Mouse (Mus musculus): Measurements from ENCODE around the gene Slc35e1. TPM values are rescaled to one million over a fixed set of nuclear protein-coding genes. Genes with fewer than 3 reads are reported as not detected.

Gene Slc35e1
- polyA plus RNA-seq, 1 experiment from 2014 or later, result 5.8 TPM

DNA sequence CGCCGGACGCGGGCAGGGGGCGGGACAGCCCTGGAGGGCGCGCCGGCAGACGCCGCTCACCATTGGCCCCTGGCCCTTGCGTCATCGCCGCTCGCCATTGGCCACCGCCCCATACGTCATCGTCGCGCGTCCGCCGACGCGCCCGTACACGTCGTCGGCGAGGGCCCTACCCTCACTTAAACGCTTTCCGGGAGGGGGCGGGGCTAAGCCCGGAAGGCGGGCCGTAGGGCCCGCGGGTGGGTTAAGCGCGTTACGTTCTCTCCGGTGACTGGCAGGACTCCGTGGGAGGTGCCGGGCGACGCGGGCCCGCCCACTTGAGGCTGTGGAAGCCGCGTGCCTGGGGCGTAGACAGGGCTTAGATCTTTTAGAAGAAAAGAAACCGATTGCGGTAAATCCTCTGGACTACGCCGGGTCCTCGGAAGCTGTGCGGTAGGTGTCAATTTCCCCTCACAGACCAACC lies 238 bp upstream of the Slc35e1 start:
- H3K27me3 ChIP-seq (ENCODE audit: insufficient read depth, low read length), result no peaks in the 10 kb centered on the region
- H3K9me3 ChIP-seq (ENCODE audit: low read length), result no peaks in the 10 kb centered on the region
- H3K4me2 ChIP-seq (ENCODE audit: low read depth, low read length), result peak overlapping the region; percentile 97
- peaks cover 36% of the 10 kb centered on the region for H3K4me1 ChIP-seq (ENCODE audit: insufficient read depth)
- DNase-seq (peak; percentile 100), ATAC-seq (peak; percentile 99)
- H3K36me3 ChIP-seq (replicated peaks; ENCODE audit: insufficient read depth, low read length), result peaks cover 43% of the 10 kb centered on the region
- H3K4me3 ChIP-seq (ENCODE audit: low read depth, low read length), result peak overlapping the region; percentile 92
- WGBS (ENCODE audit: insufficient replicate concordance), result under 1% methylated on average over 43 of the region's 56 CpGs
- H3K27ac ChIP-seq (ENCODE audit: low read depth), result peak overlapping the region; percentile 98
- TF ChIP-seq EP300 (IDR thresholded peaks at IDR 0.05; ENCODE audit: low read depth), result peak; percentile 36; the same call in 1 of the 2 replicates
- no peak for TF ChIP-seq CTCF (IDR thresholded peaks at IDR 0.05; ENCODE audit: low read depth)
- peak overlapping the region; percentile 98 for H3K9ac ChIP-seq (replicated peaks)

- Histone ChIP-seq H3K9me3 (ENCODE audit: low read length) (no peaks in the 10 kb centered on the region), H3K9ac (replicated peaks) (peak overlapping the region; percentile 23; the same call in 1 of the 2 replicates), H3K4me2 (ENCODE audit: low read depth, low read length) (peak overlapping the region; percentile 97), H3K27me3 (ENCODE audit: insufficient read depth, low read length) (no peaks in the 10 kb centered on the region), H3K4me3 (ENCODE audit: low read depth, low read length) (peak overlapping the region; percentile 92), H3K4me1 (ENCODE audit: insufficient read depth) (peaks cover 36% of the 10 kb centered on the region), H3K27ac (ENCODE audit: low read depth) (0 out of 2 replicates have a peak overlapping the region, but pooled peaks have one; percentile 98), H3K36me3 (replicated peaks; ENCODE audit: insufficient read depth, low read length) (peaks cover 40% of the 10 kb centered on the region)
- ATAC-seq (no peak), DNase-seq (no peak)
- no peak for TF ChIP-seq CTCF (IDR thresholded peaks at IDR 0.05; ENCODE audit: low read depth)
- TF ChIP-seq EP300 (IDR thresholded peaks at IDR 0.05; ENCODE audit: low read depth), result no peak
- WGBS (ENCODE audit: insufficient replicate concordance), result 74% methylated on average over 2 of the region's 2 CpGs
Observed at GRCm38 (mm10) chr8:72491017-72491416, 1.4 kb downstream of the Slc35e1 start.

GRCm38 (mm10) chr8:72487014-72487413 lies 5.4 kb downstream of the Slc35e1 start:
- H3K9me3 ChIP-seq (ENCODE audit: low read length), result no peaks in the 10 kb centered on the region
- no peak overlapping the region for H3K9ac ChIP-seq (replicated peaks)
- no peak overlapping the region; the same call in 1 of the 2 replicates for H3K4me3 ChIP-seq (ENCODE audit: low read depth, low read length)
- TF ChIP-seq CTCF (IDR thresholded peaks at IDR 0.05; ENCODE audit: low read depth), result no peak
- TF ChIP-seq EP300 (IDR thresholded peaks at IDR 0.05; ENCODE audit: low read depth), result peak; percentile 14; the same call in 1 of the 2 replicates
- H3K27me3 ChIP-seq (ENCODE audit: insufficient read depth, low read length), result no peaks in the 10 kb centered on the region
- H3K4me1 ChIP-seq (ENCODE audit: insufficient read depth), result peaks cover 25% of the 10 kb centered on the region
- ATAC-seq, result no peak
- H3K36me3 ChIP-seq (replicated peaks; ENCODE audit: insufficient read depth, low read length), result peaks cover 64% of the 10 kb centered on the region
- no peak for DNase-seq
- H3K4me2 ChIP-seq (ENCODE audit: low read depth, low read length), result peak overlapping the region; percentile 36
- H3K27ac ChIP-seq (ENCODE audit: low read depth), result peak overlapping the region; percentile 72

GRCm38 (mm10) chr8:72485456-72486199 lies 6.8 kb downstream of the Slc35e1 start:
- H3K9ac ChIP-seq (replicated peaks), result no peak overlapping the region; the same call in 1 of the 2 replicates
- H3K27me3 ChIP-seq (ENCODE audit: insufficient read depth, low read length), result no peaks in the 10 kb centered on the region
- TF ChIP-seq EP300 (IDR thresholded peaks at IDR 0.05; ENCODE audit: low read depth) (peak; percentile 46; the same call in 1 of the 2 replicates), CTCF (IDR thresholded peaks at IDR 0.05; ENCODE audit: low read depth) (peak; percentile 34; the same call in 1 of the 2 replicates)
- DNase-seq, result peak; percentile 67
- H3K27ac ChIP-seq (ENCODE audit: low read depth), result peak overlapping the region; percentile 72
- WGBS (ENCODE audit: insufficient replicate concordance), result 56% methylated on average over 6 of the region's 6 CpGs
- H3K4me2 ChIP-seq (ENCODE audit: low read depth, low read length), result peak overlapping the region; percentile 36; the same call in 1 of the 2 replicates
- peak; percentile 42 for ATAC-seq
- peak overlapping the region; percentile 10; the same call in 1 of the 2 replicates for H3K4me3 ChIP-seq (ENCODE audit: low read depth, low read length)
- H3K36me3 ChIP-seq (replicated peaks; ENCODE audit: insufficient read depth, low read length), result peaks cover 74% of the 10 kb centered on the region
- no peaks in the 10 kb centered on the region for H3K9me3 ChIP-seq (ENCODE audit: low read length)
- H3K4me1 ChIP-seq (ENCODE audit: insufficient read depth), result peaks cover 14% of the 10 kb centered on the region

GRCm38 (mm10) chr8:72474826-72475546 lies 17.4 kb downstream of the Slc35e1 start, which contains the start of gene Cherp:
TSS of gene Cherp (minus strand) at chr8:72475226.
- H3K27me3 ChIP-seq (ENCODE audit: insufficient read depth, low read length), result no peaks in the 10 kb centered on the region
- H3K27ac ChIP-seq (ENCODE audit: low read depth), result peak within 1 kb of the TSS; percentile 84
- ATAC-seq (peak; percentile 96), DNase-seq (peak; percentile 97)
- no peaks in the 10 kb centered on the region for H3K9me3 ChIP-seq (ENCODE audit: low read length)
- H3K4me1 ChIP-seq (ENCODE audit: insufficient read depth), result peaks cover 29% of the 10 kb centered on the region
- H3K4me2 ChIP-seq (ENCODE audit: low read depth, low read length), result peak within 1 kb of the TSS; percentile 77
- peak within 1 kb of the TSS; percentile 83 for H3K4me3 ChIP-seq (ENCODE audit: low read depth, low read length)
- WGBS (ENCODE audit: insufficient replicate concordance), result 1% methylated on average over 80 of the region's 80 CpGs
- H3K36me3 ChIP-seq (replicated peaks; ENCODE audit: insufficient read depth, low read length), result peaks cover 27% of the 10 kb centered on the region
- TF ChIP-seq EP300 (IDR thresholded peaks at IDR 0.05; ENCODE audit: low read depth) (no peak; the same call in 1 of the 2 replicates), CTCF (IDR thresholded peaks at IDR 0.05; ENCODE audit: low read depth) (no peak)
- H3K9ac ChIP-seq (replicated peaks), result peak within 1 kb of the TSS; percentile 78

DNA sequence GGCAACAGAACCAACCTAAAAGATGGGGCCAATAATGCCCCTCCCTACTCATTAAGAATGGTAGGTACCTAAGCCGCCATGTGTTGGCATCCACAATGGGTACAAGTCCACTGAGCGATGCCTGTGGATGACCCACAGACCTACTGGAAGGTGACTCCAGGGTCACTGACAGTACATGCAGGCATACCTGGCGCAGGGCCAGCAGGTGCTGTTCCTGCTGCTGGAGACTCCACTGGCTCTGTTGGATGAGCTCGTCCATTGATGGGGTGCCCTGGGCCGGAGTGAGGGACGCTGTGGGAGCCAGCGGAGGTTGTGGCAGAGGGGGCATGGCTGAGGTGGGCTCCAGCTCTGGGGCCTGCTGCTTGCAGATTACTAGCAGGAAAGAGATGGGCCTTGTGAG lies 21.7 kb downstream of the Slc35e1 start:
- no peak for TF ChIP-seq EP300 (IDR thresholded peaks at IDR 0.05; ENCODE audit: low read depth)
- no peak for TF ChIP-seq CTCF (IDR thresholded peaks at IDR 0.05; ENCODE audit: low read depth)
- peaks cover 69% of the 10 kb centered on the region for H3K36me3 ChIP-seq (replicated peaks; ENCODE audit: insufficient read depth, low read length)
- H3K27ac ChIP-seq (ENCODE audit: low read depth), result no peak overlapping the region
- no peaks in the 10 kb centered on the region for H3K9me3 ChIP-seq (ENCODE audit: low read length)
- DNase-seq (peak; percentile 44), ATAC-seq (no peak)
- no peak overlapping the region for H3K9ac ChIP-seq (replicated peaks)
- H3K4me3 ChIP-seq (ENCODE audit: low read depth, low read length), result no peak overlapping the region
- H3K4me2 ChIP-seq (ENCODE audit: low read depth, low read length), result no peak overlapping the region
- 86% methylated on average over 7 of the region's 7 CpGs for WGBS (ENCODE audit: insufficient replicate concordance)
- peaks cover 19% of the 10 kb centered on the region for H3K4me1 ChIP-seq (ENCODE audit: insufficient read depth)
- no peaks in the 10 kb centered on the region for H3K27me3 ChIP-seq (ENCODE audit: insufficient read depth, low read length)
